Mouse (Mus musculus): ENCODE data around the gene Vangl1. TPM values are rescaled to one million over a fixed set of nuclear protein-coding genes. Genes with fewer than 3 reads are reported as not detected.

Vangl1 gene
- polyA plus RNA-seq, 1 experiment from 2014 or later, result 7.8 TPM

- Histone ChIP-seq H3K9ac (replicated peaks; ENCODE audit: low read length) (no peak overlapping the region), H3K4me3 (replicated peaks; ENCODE audit: low read depth, low read length) (no peak overlapping the region), H3K27me3 (ENCODE audit: control insufficient read depth, insufficient read depth, low read length) (no peaks in the 10 kb centered on the region), H3K36me3 (ENCODE audit: control insufficient read depth, insufficient read depth, low read length) (no peaks in the 10 kb centered on the region), H3K4me1 (ENCODE audit: control insufficient read depth, insufficient read depth, low read length) (peaks cover 16% of the 10 kb centered on the region), H3K9me3 (ENCODE audit: control insufficient read depth, low read length) (no peaks in the 10 kb centered on the region), H3K27ac (replicated peaks; ENCODE audit: low read depth, low read length) (no peak overlapping the region), H3K4me2 (ENCODE audit: low read length) (no peak overlapping the region)
- no peak for DNase-seq
- 83% methylated on average over 7 of the region's 7 CpGs for WGBS
- ATAC-seq (ENCODE audit: low FRiP score, low TSS enrichment), result no peak
Measured at GRCm38 (mm10) chr3:102149941-102150340, 54.6 kb downstream of the Vangl1 start.

- no peaks in the 10 kb centered on the region for H3K36me3 ChIP-seq (ENCODE audit: control insufficient read depth, insufficient read depth, low read length)
- 61% methylated on average over 4 of the region's 4 CpGs for WGBS
- peaks cover 10% of the 10 kb centered on the region for H3K4me1 ChIP-seq (ENCODE audit: control insufficient read depth, insufficient read depth, low read length)
- H3K9me3 ChIP-seq (ENCODE audit: control insufficient read depth, low read length), result no peaks in the 10 kb centered on the region
- no peak for ATAC-seq (ENCODE audit: low FRiP score, low TSS enrichment)
- H3K27me3 ChIP-seq (ENCODE audit: control insufficient read depth, insufficient read depth, low read length), result no peaks in the 10 kb centered on the region
- H3K27ac ChIP-seq (replicated peaks; ENCODE audit: low read depth, low read length), result no peak overlapping the region
- no peak overlapping the region for H3K4me2 ChIP-seq (ENCODE audit: low read length)
- H3K4me3 ChIP-seq (replicated peaks; ENCODE audit: low read depth, low read length), result no peak overlapping the region
- DNase-seq, result peak; percentile 26
- H3K9ac ChIP-seq (replicated peaks; ENCODE audit: low read length), result no peak overlapping the region
Measured at GRCm38 (mm10) chr3:102147189-102147588, 57.3 kb downstream of the Vangl1 start.

GRCm38 (mm10) chr3:102146428-102146827 lies 58.1 kb downstream of the Vangl1 start:
- Histone ChIP-seq H3K4me2 (ENCODE audit: low read length) (no peak overlapping the region), H3K4me3 (replicated peaks; ENCODE audit: low read depth, low read length) (no peak overlapping the region), H3K9ac (replicated peaks; ENCODE audit: low read length) (no peak overlapping the region), H3K4me1 (ENCODE audit: control insufficient read depth, insufficient read depth, low read length) (peaks cover 8% of the 10 kb centered on the region; the same call in 1 of the 2 replicates), H3K27me3 (ENCODE audit: control insufficient read depth, insufficient read depth, low read length) (no peaks in the 10 kb centered on the region), H3K9me3 (ENCODE audit: control insufficient read depth, low read length) (no peaks in the 10 kb centered on the region), H3K27ac (replicated peaks; ENCODE audit: low read depth, low read length) (no peak overlapping the region), H3K36me3 (ENCODE audit: control insufficient read depth, insufficient read depth, low read length) (no peaks in the 10 kb centered on the region)
- WGBS, result 70% methylated on average over 6 of the region's 6 CpGs
- DNase-seq (no peak), ATAC-seq (ENCODE audit: low FRiP score, low TSS enrichment) (no peak)

GRCm38 (mm10) chr3:102145645-102146386 lies 58.7 kb downstream of the Vangl1 start:
- H3K4me1 ChIP-seq (ENCODE audit: control insufficient read depth, insufficient read depth, low read length), result peaks cover 8% of the 10 kb centered on the region; the same call in 1 of the 2 replicates
- H3K36me3 ChIP-seq (ENCODE audit: control insufficient read depth, insufficient read depth, low read length), result no peaks in the 10 kb centered on the region
- H3K27ac ChIP-seq (replicated peaks; ENCODE audit: low read depth, low read length), result no peak overlapping the region
- ATAC-seq (ENCODE audit: low FRiP score, low TSS enrichment), result no peak
- WGBS, result 38% methylated on average over 6 of the region's 6 CpGs
- no peak for DNase-seq
- H3K9me3 ChIP-seq (ENCODE audit: control insufficient read depth, low read length), result no peaks in the 10 kb centered on the region
- H3K27me3 ChIP-seq (ENCODE audit: control insufficient read depth, insufficient read depth, low read length), result no peaks in the 10 kb centered on the region
- no peak overlapping the region for H3K4me3 ChIP-seq (replicated peaks; ENCODE audit: low read depth, low read length)
- H3K9ac ChIP-seq (replicated peaks; ENCODE audit: low read length), result no peak overlapping the region
- H3K4me2 ChIP-seq (ENCODE audit: low read length), result no peak overlapping the region

GRCm38 (mm10) chr3:102144401-102144800 lies 60.1 kb downstream of the Vangl1 start:
- Histone ChIP-seq H3K36me3 (ENCODE audit: control insufficient read depth, insufficient read depth, low read length) (no peaks in the 10 kb centered on the region), H3K27me3 (ENCODE audit: control insufficient read depth, insufficient read depth, low read length) (no peaks in the 10 kb centered on the region), H3K27ac (replicated peaks; ENCODE audit: low read depth, low read length) (no peak overlapping the region), H3K4me2 (ENCODE audit: low read length) (no peak overlapping the region), H3K4me3 (replicated peaks; ENCODE audit: low read depth, low read length) (no peak overlapping the region), H3K4me1 (ENCODE audit: control insufficient read depth, insufficient read depth, low read length) (peaks cover 8% of the 10 kb centered on the region; the same call in 1 of the 2 replicates), H3K9me3 (ENCODE audit: control insufficient read depth, low read length) (no peaks in the 10 kb centered on the region), H3K9ac (replicated peaks; ENCODE audit: low read length) (no peak overlapping the region)
- ATAC-seq (ENCODE audit: low FRiP score, low TSS enrichment) (no peak), DNase-seq (no peak)
- WGBS, result 96% methylated on average over 4 of the region's 4 CpGs

GRCm38 (mm10) chr3:102143536-102143935 lies 61.0 kb downstream of the Vangl1 start:
- WGBS, result 91% methylated on average over 3 of the region's 3 CpGs
- no peak for ATAC-seq (ENCODE audit: low FRiP score, low TSS enrichment)

GRCm38 (mm10) chr3:102142947-102143346 lies 61.5 kb downstream of the Vangl1 start:
- Histone ChIP-seq H3K4me3 (replicated peaks; ENCODE audit: low read depth, low read length) (no peak overlapping the region), H3K27me3 (ENCODE audit: control insufficient read depth, insufficient read depth, low read length) (no peaks in the 10 kb centered on the region), H3K9ac (replicated peaks; ENCODE audit: low read length) (no peak overlapping the region), H3K36me3 (ENCODE audit: control insufficient read depth, insufficient read depth, low read length) (no peaks in the 10 kb centered on the region), H3K9me3 (ENCODE audit: control insufficient read depth, low read length) (no peaks in the 10 kb centered on the region), H3K4me2 (ENCODE audit: low read length) (no peak overlapping the region), H3K4me1 (ENCODE audit: control insufficient read depth, insufficient read depth, low read length) (peaks cover 8% of the 10 kb centered on the region; the same call in 1 of the 2 replicates), H3K27ac (replicated peaks; ENCODE audit: low read depth, low read length) (no peak overlapping the region)
- ATAC-seq (ENCODE audit: low FRiP score, low TSS enrichment) (no peak), DNase-seq (no peak)
- WGBS, result 96% methylated on average over 4 of the region's 4 CpGs

More at GRCm38 (mm10) chr3:102143536-102143935, 61.0 kb downstream of the Vangl1 start:
- Histone ChIP-seq H3K27ac (replicated peaks; ENCODE audit: low read depth, low read length) (no peak overlapping the region), H3K4me2 (ENCODE audit: low read length) (no peak overlapping the region), H3K36me3 (ENCODE audit: control insufficient read depth, insufficient read depth, low read length) (no peaks in the 10 kb centered on the region), H3K4me1 (ENCODE audit: control insufficient read depth, insufficient read depth, low read length) (peaks cover 8% of the 10 kb centered on the region; the same call in 1 of the 2 replicates), H3K27me3 (ENCODE audit: control insufficient read depth, insufficient read depth, low read length) (no peaks in the 10 kb centered on the region), H3K9me3 (ENCODE audit: control insufficient read depth, low read length) (no peaks in the 10 kb centered on the region), H3K4me3 (replicated peaks; ENCODE audit: low read depth, low read length) (no peak overlapping the region), H3K9ac (replicated peaks; ENCODE audit: low read length) (no peak overlapping the region)
- DNase-seq, result no peak

- DNase-seq, result no peak
- H3K4me1 ChIP-seq (ENCODE audit: control insufficient read depth, insufficient read depth, low read length), result no peaks in the 10 kb centered on the region; the same call in 1 of the 2 replicates
- WGBS, result 42% methylated on average over 6 of the region's 6 CpGs
- H3K36me3 ChIP-seq (ENCODE audit: control insufficient read depth, insufficient read depth, low read length), result no peaks in the 10 kb centered on the region
- no peak for ATAC-seq (ENCODE audit: low FRiP score, low TSS enrichment)
- no peaks in the 10 kb centered on the region for H3K27me3 ChIP-seq (ENCODE audit: control insufficient read depth, insufficient read depth, low read length)
- H3K9me3 ChIP-seq (ENCODE audit: control insufficient read depth, low read length), result no peaks in the 10 kb centered on the region
- H3K4me2 ChIP-seq (ENCODE audit: low read length), result no peak overlapping the region
- no peak overlapping the region for H3K9ac ChIP-seq (replicated peaks; ENCODE audit: low read length)
- H3K4me3 ChIP-seq (replicated peaks; ENCODE audit: low read depth, low read length), result no peak overlapping the region
- no peak overlapping the region for H3K27ac ChIP-seq (replicated peaks; ENCODE audit: low read depth, low read length)
Measured at GRCm38 (mm10) chr3:102141893-102142292, 62.6 kb downstream of the Vangl1 start.

GRCm38 (mm10) chr3:102141451-102141850 lies 63.0 kb downstream of the Vangl1 start:
- no peak overlapping the region for H3K9ac ChIP-seq (replicated peaks; ENCODE audit: low read length)
- WGBS, result 68% methylated on average over 2 of the region's 2 CpGs

More at GRCm38 (mm10) chr3:102141451-102141850, 63.0 kb downstream of the Vangl1 start:
- no peak overlapping the region for H3K4me2 ChIP-seq (ENCODE audit: low read length)
- DNase-seq (no peak), ATAC-seq (ENCODE audit: low FRiP score, low TSS enrichment) (no peak)
- no peak overlapping the region for H3K4me3 ChIP-seq (replicated peaks; ENCODE audit: low read depth, low read length)
- no peaks in the 10 kb centered on the region for H3K27me3 ChIP-seq (ENCODE audit: control insufficient read depth, insufficient read depth, low read length)
- H3K36me3 ChIP-seq (ENCODE audit: control insufficient read depth, insufficient read depth, low read length), result no peaks in the 10 kb centered on the region
- H3K9me3 ChIP-seq (ENCODE audit: control insufficient read depth, low read length), result no peaks in the 10 kb centered on the region
- H3K27ac ChIP-seq (replicated peaks; ENCODE audit: low read depth, low read length), result no peak overlapping the region
- H3K4me1 ChIP-seq (ENCODE audit: control insufficient read depth, insufficient read depth, low read length), result no peaks in the 10 kb centered on the region; the same call in 1 of the 2 replicates
